Mouse (Mus musculus): ENCODE data around the gene Fbxo11. TPM values are rescaled to one million over a fixed set of nuclear protein-coding genes. Genes with fewer than 3 reads are reported as not detected.
"Not testable (repeated sequence)": the region's sequence is repeated elsewhere in the genome, so short reads cannot be mapped to it uniquely, and the experiment has no call there.

The Fbxo11 gene
- polyA plus RNA-seq, 1 experiment from 2014 or later = 21.1 TPM

DNA sequence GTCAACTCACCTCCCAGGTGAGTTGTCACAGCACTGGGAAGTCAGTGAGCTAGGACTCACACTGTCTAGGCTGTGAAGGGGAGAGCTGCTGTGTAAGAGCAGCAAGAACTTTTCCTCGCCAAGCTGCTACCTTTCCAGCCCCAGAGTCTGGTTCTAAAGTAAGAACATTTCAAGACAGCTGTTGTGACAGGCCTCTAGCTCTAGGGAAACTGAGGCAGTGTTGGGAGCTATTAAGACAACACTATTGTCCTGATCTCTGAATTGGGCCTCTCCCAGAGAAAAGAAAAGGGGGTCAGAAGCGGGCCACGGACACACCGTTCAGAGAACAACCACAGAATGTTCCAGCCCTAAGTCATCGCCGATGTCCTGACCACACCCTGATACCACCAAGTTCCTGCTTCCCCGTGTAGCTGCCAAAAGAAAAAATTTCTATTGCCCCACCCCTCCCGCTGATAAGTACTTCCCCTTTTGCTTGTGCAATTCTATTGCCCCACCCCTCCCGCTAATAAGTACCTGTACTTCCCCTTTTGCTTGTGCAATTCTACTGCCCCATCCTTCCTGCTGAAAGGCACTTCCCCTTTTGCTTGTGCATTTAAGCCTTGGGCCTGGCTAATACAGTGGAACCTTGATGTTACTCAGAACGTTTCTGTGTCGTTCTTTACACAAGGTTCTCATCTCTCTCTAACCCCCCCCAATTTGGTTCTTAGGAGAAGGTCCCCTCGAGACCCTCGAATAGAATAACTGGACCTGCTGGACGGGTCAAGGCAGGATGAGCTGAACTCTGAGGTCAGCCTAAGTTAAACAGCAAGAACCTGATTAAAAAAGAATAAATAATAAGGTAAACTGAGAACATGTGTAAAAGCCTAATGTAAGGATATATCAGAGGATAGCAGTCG lies 93.1 kb downstream of the Fbxo11 start:
- H3K4me3 ChIP-seq (ENCODE audit: low read depth, low read length); H3K4me2 ChIP-seq (ENCODE audit: low read length); H3K27ac ChIP-seq (ENCODE audit: low read depth); H3K36me3 ChIP-seq (ENCODE audit: control insufficient read depth, insufficient read depth, low read length); H3K9me3 ChIP-seq (ENCODE audit: control insufficient read depth, low read length); ATAC-seq (replicated peaks; ENCODE audit: low FRiP score, low TSS enrichment, low read depth); H3K9ac ChIP-seq (ENCODE audit: low read length); H3K27me3 ChIP-seq (replicated peaks; ENCODE audit: control insufficient read depth, insufficient read depth, low read length); DNase-seq (ENCODE audit: low spot score): not testable (repeated sequence)
- H3K4me1 ChIP-seq (replicated peaks; ENCODE audit: control insufficient read depth, insufficient read depth, low read length) = peaks cover 13% of the 10 kb centered on the region
- 85% methylated on average over 15 of the region's 15 CpGs for WGBS

- not testable (repeated sequence) for H3K27ac ChIP-seq (ENCODE audit: low read depth); H3K4me1 ChIP-seq (replicated peaks; ENCODE audit: control insufficient read depth, insufficient read depth, low read length); DNase-seq (ENCODE audit: low spot score); H3K4me3 ChIP-seq (ENCODE audit: low read depth, low read length); H3K9me3 ChIP-seq (ENCODE audit: control insufficient read depth, low read length); H3K27me3 ChIP-seq (replicated peaks; ENCODE audit: control insufficient read depth, insufficient read depth, low read length); H3K36me3 ChIP-seq (ENCODE audit: control insufficient read depth, insufficient read depth, low read length); H3K4me2 ChIP-seq (ENCODE audit: low read length); H3K9ac ChIP-seq (ENCODE audit: low read length)
- WGBS = 36% methylated on average over 7 of the region's 8 CpGs
- ATAC-seq (replicated peaks; ENCODE audit: low FRiP score, low TSS enrichment, low read depth) = peak; percentile 81
These were observed 96.6 kb downstream of the Fbxo11 start for GRCm38 (mm10) chr17:87968483-87968926.

- ATAC-seq (replicated peaks; ENCODE audit: low FRiP score, low TSS enrichment, low read depth) = no peak
- Histone ChIP-seq H3K9ac (ENCODE audit: low read length) (no peak overlapping the region), H3K27me3 (replicated peaks; ENCODE audit: control insufficient read depth, insufficient read depth, low read length) (no peaks in the 10 kb centered on the region), H3K4me1 (replicated peaks; ENCODE audit: control insufficient read depth, insufficient read depth, low read length) (no peaks in the 10 kb centered on the region), H3K9me3 (ENCODE audit: control insufficient read depth, low read length) (peaks cover 4% of the 10 kb centered on the region; the same call in 1 of the 2 replicates), H3K27ac (ENCODE audit: low read depth) (no peak overlapping the region), H3K36me3 (ENCODE audit: control insufficient read depth, insufficient read depth, low read length) (no peaks in the 10 kb centered on the region), H3K4me2 (ENCODE audit: low read length) (no peak overlapping the region), H3K4me3 (ENCODE audit: low read depth, low read length) (no peak overlapping the region)
- no peak for DNase-seq (ENCODE audit: low spot score)
- WGBS = 89% methylated on average over 13 of the region's 14 CpGs
These were observed 101.7 kb downstream of the Fbxo11 start for GRCm38 (mm10) chr17:87963081-87964075.

- H3K36me3 ChIP-seq (ENCODE audit: control insufficient read depth, insufficient read depth, low read length); DNase-seq (ENCODE audit: low spot score); H3K27me3 ChIP-seq (replicated peaks; ENCODE audit: control insufficient read depth, insufficient read depth, low read length); H3K9me3 ChIP-seq (ENCODE audit: control insufficient read depth, low read length); H3K4me1 ChIP-seq (replicated peaks; ENCODE audit: control insufficient read depth, insufficient read depth, low read length); H3K9ac ChIP-seq (ENCODE audit: low read length); H3K27ac ChIP-seq (ENCODE audit: low read depth); H3K4me2 ChIP-seq (ENCODE audit: low read length); ATAC-seq (replicated peaks; ENCODE audit: low FRiP score, low TSS enrichment, low read depth); H3K4me3 ChIP-seq (ENCODE audit: low read depth, low read length): not testable (repeated sequence)
- WGBS = 86% methylated on average over 5 of the region's 5 CpGs
These were observed 105.2 kb downstream of the Fbxo11 start for GRCm38 (mm10) chr17:87959931-87960330.

DNA sequence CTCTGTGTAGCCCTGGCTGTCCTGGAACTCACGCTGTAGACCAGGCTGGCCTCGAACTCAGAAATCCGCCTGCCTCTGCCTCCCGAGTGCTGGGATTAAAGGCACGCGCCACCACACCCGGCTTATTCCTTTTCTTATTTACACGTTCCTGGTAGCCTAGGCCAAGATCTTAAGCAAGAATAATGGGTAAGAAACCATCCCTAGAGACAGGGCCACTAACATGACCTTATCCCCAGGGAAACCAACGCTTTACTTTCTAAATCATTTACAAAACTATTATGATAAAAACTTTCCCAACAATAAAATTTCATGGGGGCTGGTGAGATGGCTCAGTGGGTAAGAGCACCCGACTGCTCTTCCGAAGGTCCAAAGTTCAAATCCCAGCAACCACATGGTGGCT lies 105.7 kb downstream of the Fbxo11 start:
- not testable (repeated sequence) for H3K4me3 ChIP-seq (ENCODE audit: low read depth, low read length); H3K27ac ChIP-seq (ENCODE audit: low read depth); H3K4me1 ChIP-seq (replicated peaks; ENCODE audit: control insufficient read depth, insufficient read depth, low read length); DNase-seq (ENCODE audit: low spot score); H3K9ac ChIP-seq (ENCODE audit: low read length); ATAC-seq (replicated peaks; ENCODE audit: low FRiP score, low TSS enrichment, low read depth); H3K36me3 ChIP-seq (ENCODE audit: control insufficient read depth, insufficient read depth, low read length); H3K27me3 ChIP-seq (replicated peaks; ENCODE audit: control insufficient read depth, insufficient read depth, low read length); H3K9me3 ChIP-seq (ENCODE audit: control insufficient read depth, low read length); H3K4me2 ChIP-seq (ENCODE audit: low read length)
- WGBS = 94% methylated on average over 10 of the region's 11 CpGs

- no peak for DNase-seq (ENCODE audit: low spot score)
- no peak overlapping the region for H3K27ac ChIP-seq (ENCODE audit: low read depth)
These were observed 106.8 kb downstream of the Fbxo11 start for GRCm38 (mm10) chr17:87958283-87958682.

GRCm38 (mm10) chr17:87957096-87957840 lies 107.8 kb downstream of the Fbxo11 start:
- no peaks in the 10 kb centered on the region for H3K4me1 ChIP-seq (replicated peaks; ENCODE audit: control insufficient read depth, insufficient read depth, low read length)
- H3K4me3 ChIP-seq (ENCODE audit: low read depth, low read length) = no peak overlapping the region
- ATAC-seq (replicated peaks; ENCODE audit: low FRiP score, low TSS enrichment, low read depth) = no peak
- no peak overlapping the region for H3K27ac ChIP-seq (ENCODE audit: low read depth)
- WGBS = 71% methylated on average over 12 of the region's 12 CpGs
- no peaks in the 10 kb centered on the region for H3K36me3 ChIP-seq (ENCODE audit: control insufficient read depth, insufficient read depth, low read length)
- DNase-seq (ENCODE audit: low spot score) = no peak
- H3K9me3 ChIP-seq (ENCODE audit: control insufficient read depth, low read length) = peaks cover 4% of the 10 kb centered on the region; the same call in 1 of the 2 replicates
- H3K4me2 ChIP-seq (ENCODE audit: low read length) = no peak overlapping the region
- no peak overlapping the region for H3K9ac ChIP-seq (ENCODE audit: low read length)
- no peaks in the 10 kb centered on the region for H3K27me3 ChIP-seq (replicated peaks; ENCODE audit: control insufficient read depth, insufficient read depth, low read length)

More at GRCm38 (mm10) chr17:87958283-87958682, 106.8 kb downstream of the Fbxo11 start:
- no peaks in the 10 kb centered on the region for H3K36me3 ChIP-seq (ENCODE audit: control insufficient read depth, insufficient read depth, low read length)
- H3K9me3 ChIP-seq (ENCODE audit: control insufficient read depth, low read length) = peaks cover 4% of the 10 kb centered on the region; the same call in 1 of the 2 replicates
- no peak overlapping the region for H3K4me2 ChIP-seq (ENCODE audit: low read length)
- no peaks in the 10 kb centered on the region for H3K4me1 ChIP-seq (replicated peaks; ENCODE audit: control insufficient read depth, insufficient read depth, low read length)
- ATAC-seq (replicated peaks; ENCODE audit: low FRiP score, low TSS enrichment, low read depth) = no peak
- H3K9ac ChIP-seq (ENCODE audit: low read length) = no peak overlapping the region
- no peaks in the 10 kb centered on the region for H3K27me3 ChIP-seq (replicated peaks; ENCODE audit: control insufficient read depth, insufficient read depth, low read length)
- no peak overlapping the region for H3K4me3 ChIP-seq (ENCODE audit: low read depth, low read length)
- 62% methylated on average over 8 of the region's 8 CpGs for whole genome bisulfite sequencing

- H3K4me3 ChIP-seq (ENCODE audit: low read depth, low read length); H3K9ac ChIP-seq (ENCODE audit: low read length); ATAC-seq (replicated peaks; ENCODE audit: low FRiP score, low TSS enrichment, low read depth); H3K27ac ChIP-seq (ENCODE audit: low read depth); DNase-seq (ENCODE audit: low spot score); H3K4me1 ChIP-seq (replicated peaks; ENCODE audit: control insufficient read depth, insufficient read depth, low read length); H3K9me3 ChIP-seq (ENCODE audit: control insufficient read depth, low read length); H3K36me3 ChIP-seq (ENCODE audit: control insufficient read depth, insufficient read depth, low read length); H3K27me3 ChIP-seq (replicated peaks; ENCODE audit: control insufficient read depth, insufficient read depth, low read length); H3K4me2 ChIP-seq (ENCODE audit: low read length): not testable (repeated sequence)
- whole genome bisulfite sequencing = 85% methylated on average over 13 of the region's 13 CpGs
These were observed 110.4 kb downstream of the Fbxo11 start for GRCm38 (mm10) chr17:87954618-87955124.

Data from intestine, embryonic 14.5 days (tissue).